Mouse (Mus musculus) limb, embryonic 10.5 days (tissue): ENCODE data around the gene Igf1r. TPM values are rescaled to one million over a fixed set of nuclear protein-coding genes. Genes with fewer than 3 reads are reported as not detected.

Source experiments
- DNase-seq: peaks from one replicate; pipeline ENCODE4 v3.0.0-alpha.2; 2017; ENCODE audit warnings: low spot score
- H3K27ac ChIP-seq: fragments of 300-500 bp; sonication (generic); 2 replicates; pipeline ENCODE4 v1.5.1; 2016; ENCODE audit warnings: mild to moderate bottlenecking
- H3K27me3 ChIP-seq: fragments of 300-500 bp; sonication (generic); 2 replicates; pipeline ENCODE4 v1.6.1; 2016; ENCODE audit warnings: low read depth, mild to moderate bottlenecking; ENCODE audit not compliant: poor library complexity, severe bottlenecking
- H3K36me3 ChIP-seq: fragments of 300-500 bp; sonication (generic); 2 replicates; pipeline ENCODE4 v1.6.1; 2016; ENCODE audit warnings: mild to moderate bottlenecking, moderate library complexity
- H3K4me1 ChIP-seq: fragments of 300-500 bp; sonication (generic); 2 replicates; pipeline ENCODE4 v1.6.1; 2016
- H3K4me3 ChIP-seq: fragments of 300-500 bp; sonication (generic); 2 replicates; pipeline ENCODE4 v1.5.1; 2016; ENCODE audit warnings: mild to moderate bottlenecking, moderate library complexity
- H3K9me3 ChIP-seq: fragments of 300-500 bp; sonication (generic); replicated peaks from 2 replicates; pipeline ENCODE4 v1.6.1; 2016; ENCODE audit warnings: mild to moderate bottlenecking
- WGBS: fragments of 180-500 bp; shearing (Covaris S2); methylation state at CpG from one replicate; pipeline ENCODE4 v1.1.7; 2016; 5-methylcytosine and 5-hydroxymethylcytosine counted together
- polyA plus RNA-seq: library from polyadenylated mRNA; unstranded; fragments of >200 nt; fragmentation: Nextera tagmentation; extraction: Ambion mirVana; gene quantifications from 2 replicates; pipeline ENCODE4 v1.2.1, GENCODE M21; 2016

Gene Igf1r
- polyA plus RNA-seq, 1 experiment from 2014 or later = 27.9 TPM

DNA sequence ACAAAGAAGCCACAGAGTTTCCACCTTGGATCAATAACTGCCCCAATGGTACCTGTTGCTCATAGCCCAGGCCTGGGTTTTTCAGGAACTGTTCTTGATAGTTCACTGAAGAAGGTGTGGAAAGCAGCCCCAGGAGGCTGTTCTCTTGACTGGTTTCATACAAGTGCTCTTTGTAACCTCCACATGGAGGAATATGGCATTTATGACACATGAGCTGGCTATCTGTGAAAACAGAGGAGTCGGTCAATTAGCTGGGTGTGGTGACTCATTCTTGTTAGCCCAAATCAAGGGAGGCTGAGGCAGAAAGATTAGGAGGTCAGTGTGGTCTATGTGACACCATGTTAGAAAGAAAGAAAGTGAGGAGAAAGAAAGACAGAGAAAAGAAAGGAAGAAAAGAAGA lies 5.7 kb upstream of the Igf1r start:
- Histone ChIP-seq H3K9me3 (no peaks in the 10 kb centered on the region), H3K4me1 (0 out of 2 replicates have a peak, but pooled peaks cover 6% of the 10 kb centered on the region), H3K27ac (no peak overlapping the region), H3K36me3 (no peaks in the 10 kb centered on the region), H3K27me3 (peaks cover 7% of the 10 kb centered on the region; the same call in 1 of the 2 replicates), H3K4me3 (no peak overlapping the region)
- WGBS = 75% methylated on average over 1 of the region's 1 CpGs
- DNase-seq = no peak

DNA sequence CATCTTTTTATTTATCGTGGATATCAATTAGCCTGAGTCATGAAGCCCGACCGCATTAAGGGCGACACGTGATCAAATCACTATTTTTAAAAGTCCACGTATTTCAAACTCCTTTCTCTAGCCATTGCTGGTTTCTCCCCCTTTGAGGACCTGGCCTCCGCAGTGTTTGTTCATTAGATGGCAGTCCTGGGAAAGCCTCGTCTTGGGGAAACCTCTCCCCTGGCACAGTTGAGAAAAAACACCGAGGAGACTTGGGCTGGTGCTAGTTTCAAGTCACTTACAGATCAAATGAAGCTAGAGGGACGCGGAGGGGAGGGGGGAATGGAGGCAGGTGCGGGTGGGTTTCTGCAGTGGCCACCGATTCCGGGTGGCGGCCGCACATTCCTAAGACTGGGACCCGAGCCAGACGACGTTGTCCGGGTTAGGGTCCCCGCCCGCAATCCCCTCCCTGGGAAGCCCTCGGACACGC lies 2.2 kb upstream of the Igf1r start:
- Histone ChIP-seq H3K27ac (peak overlapping the region; percentile 100), H3K9me3 (no peaks in the 10 kb centered on the region), H3K4me1 (peaks cover 19% of the 10 kb centered on the region), H3K27me3 (peaks cover 7% of the 10 kb centered on the region; the same call in 1 of the 2 replicates), H3K36me3 (no peaks in the 10 kb centered on the region), H3K4me3 (peak overlapping the region; percentile 78)
- WGBS = under 1% methylated on average over 24 of the region's 24 CpGs
- DNase-seq = no peak

DNA sequence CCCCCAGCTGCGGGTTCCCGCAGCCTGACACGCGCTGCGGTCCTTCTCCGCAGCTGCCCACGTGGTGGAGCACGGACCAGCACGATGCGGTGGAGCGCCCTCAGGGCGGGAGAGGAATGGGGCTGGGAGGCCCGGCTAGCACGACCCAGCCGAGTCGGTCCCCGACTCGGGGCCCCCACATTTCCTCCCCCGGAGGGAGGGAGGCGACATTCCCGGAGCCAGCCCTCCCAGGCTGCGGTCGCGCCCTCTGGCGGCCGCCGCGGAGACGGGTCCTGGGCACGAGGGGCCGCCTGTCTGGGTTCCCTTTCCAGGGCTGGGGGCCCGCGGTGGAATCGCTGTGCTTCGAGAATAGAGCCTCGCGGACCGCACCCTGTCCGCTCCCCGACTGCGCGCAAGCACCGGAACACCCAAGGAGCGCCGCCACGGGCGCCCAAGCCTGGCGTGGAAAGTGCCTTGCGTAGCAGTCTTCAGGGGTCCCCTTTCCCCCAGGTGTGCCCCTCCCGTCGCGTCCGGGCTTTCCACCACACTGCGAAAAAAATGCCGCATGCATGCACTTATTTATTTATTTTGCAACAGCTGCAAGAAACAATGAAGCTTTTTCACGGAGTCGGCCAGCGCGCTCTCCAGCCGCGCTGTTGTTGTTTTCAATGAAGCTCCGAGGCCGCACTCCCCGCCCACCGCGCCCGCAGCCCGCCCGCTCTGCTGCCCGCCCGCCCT lies 1.7 kb upstream of the Igf1r start:
- H3K9me3 ChIP-seq = no peaks in the 10 kb centered on the region
- H3K27ac ChIP-seq = peak overlapping the region; percentile 100
- H3K4me1 ChIP-seq = peaks cover 25% of the 10 kb centered on the region
- H3K27me3 ChIP-seq = peaks cover 7% of the 10 kb centered on the region; the same call in 1 of the 2 replicates
- H3K36me3 ChIP-seq = no peaks in the 10 kb centered on the region
- H3K4me3 ChIP-seq = peak overlapping the region; percentile 78
- WGBS = under 1% methylated on average over 62 of the region's 71 CpGs
- peak; percentile 96 for DNase-seq

DNA sequence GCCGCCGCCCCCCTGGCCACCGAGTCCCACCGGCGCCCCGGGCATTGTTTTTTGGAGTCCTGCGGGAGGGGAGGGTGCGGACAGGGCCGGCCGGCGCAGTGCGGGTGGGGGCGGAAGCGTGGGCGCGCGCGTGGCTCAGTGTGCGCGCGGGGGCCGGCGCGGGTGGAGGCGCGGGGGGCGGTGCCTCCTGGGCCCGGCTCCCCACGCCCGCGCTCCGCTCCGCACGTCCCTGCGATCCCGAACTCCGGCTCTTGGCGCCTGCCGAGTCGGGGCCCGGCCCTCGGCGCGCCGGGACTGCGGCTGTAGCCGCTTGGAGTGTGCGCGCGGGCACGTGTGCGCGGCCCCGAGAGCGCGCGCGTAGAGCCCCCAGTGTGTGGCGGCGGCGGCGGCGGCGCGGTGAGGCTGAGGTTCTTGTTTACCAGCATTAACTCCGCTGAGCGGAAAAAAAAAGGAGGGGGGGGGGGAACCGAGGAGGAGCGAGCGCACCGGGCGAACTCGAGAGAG lies 1.0 kb upstream of the Igf1r start:
- peaks cover 31% of the 10 kb centered on the region for H3K4me1 ChIP-seq
- no peaks in the 10 kb centered on the region for H3K36me3 ChIP-seq
- under 1% methylated on average over 52 of the region's 73 CpGs for WGBS

DNA sequence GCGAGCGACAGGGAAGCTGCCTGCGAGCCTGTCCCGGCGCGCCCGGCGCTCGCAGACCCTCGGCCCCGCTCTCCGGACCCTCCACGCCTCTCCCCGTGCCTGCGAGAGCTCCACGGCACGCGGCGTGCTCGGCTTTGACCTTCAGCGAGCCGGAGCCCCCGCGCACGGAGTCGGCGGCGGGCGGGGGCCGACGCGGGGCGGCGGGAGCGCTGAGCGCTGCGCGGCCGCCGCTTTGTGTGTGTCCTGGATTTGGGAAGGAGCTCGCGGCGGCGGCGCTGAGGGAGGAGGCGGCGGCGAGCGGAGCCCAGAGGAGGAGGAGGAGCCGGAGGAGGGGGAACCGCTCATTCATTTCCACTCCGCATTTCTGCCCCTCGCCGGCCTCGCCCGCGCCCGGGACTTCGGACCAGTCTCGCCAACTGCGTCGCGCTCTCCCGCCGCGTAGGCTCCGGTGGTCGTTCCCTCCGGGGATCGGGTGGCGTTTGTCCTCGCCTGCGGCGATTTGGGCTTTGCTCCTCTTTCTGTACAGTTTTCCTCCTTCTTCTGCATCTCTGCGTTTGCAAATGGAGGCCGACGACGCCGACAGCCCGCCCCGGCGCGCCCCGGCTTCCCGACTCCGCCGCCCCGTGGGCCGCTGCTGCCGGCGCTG lies 468 bp upstream of the Igf1r start:
- WGBS = under 1% methylated on average over 86 of the region's 91 CpGs
- Histone ChIP-seq H3K9me3 (no peaks in the 10 kb centered on the region), H3K27ac (peak overlapping the region; percentile 100), H3K36me3 (no peaks in the 10 kb centered on the region), H3K27me3 (no peaks in the 10 kb centered on the region), H3K4me3 (peak overlapping the region; percentile 78), H3K4me1 (peaks cover 36% of the 10 kb centered on the region)
- peak; percentile 87 for DNase-seq

More for the DNA sequence above, 1.0 kb upstream of the Igf1r start:
- no peaks in the 10 kb centered on the region for H3K9me3 ChIP-seq
- peak; percentile 96 for DNase-seq
- H3K27me3 ChIP-seq = peaks cover 4% of the 10 kb centered on the region; the same call in 1 of the 2 replicates
- peak overlapping the region; percentile 100 for H3K27ac ChIP-seq
- H3K4me3 ChIP-seq = peak overlapping the region; percentile 78

DNA sequence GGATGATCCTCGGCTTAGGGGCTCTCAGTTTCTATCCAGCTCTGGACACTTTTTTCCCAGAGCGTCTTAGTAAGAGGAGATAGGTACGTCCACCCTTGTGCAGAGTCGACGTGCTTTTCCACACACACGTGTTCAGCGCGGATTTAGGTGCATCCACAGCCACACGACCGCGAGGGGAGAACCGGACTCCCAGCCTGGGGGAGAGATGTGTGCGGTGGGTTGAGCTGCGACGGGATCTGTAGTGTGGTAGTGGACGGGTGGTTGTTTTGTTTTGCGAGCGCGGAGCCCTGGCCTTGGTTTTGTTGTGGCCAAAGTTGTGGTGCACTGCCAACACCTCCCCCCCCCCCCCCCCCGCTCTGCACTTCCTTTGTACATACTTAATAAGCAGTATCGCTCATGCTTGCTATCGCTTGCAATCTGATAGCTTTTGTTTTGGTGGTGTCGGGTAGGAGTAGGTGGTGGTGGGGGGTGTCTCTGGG lies 1.2 kb downstream of the Igf1r start:
- Histone ChIP-seq H3K9me3 (no peaks in the 10 kb centered on the region), H3K27me3 (no peaks in the 10 kb centered on the region), H3K36me3 (no peaks in the 10 kb centered on the region), H3K4me1 (peaks cover 51% of the 10 kb centered on the region), H3K4me3 (peak overlapping the region; percentile 78), H3K27ac (peak overlapping the region; percentile 100)
- peak; percentile 58 for DNase-seq
- under 1% methylated on average over 22 of the region's 23 CpGs for WGBS

DNA sequence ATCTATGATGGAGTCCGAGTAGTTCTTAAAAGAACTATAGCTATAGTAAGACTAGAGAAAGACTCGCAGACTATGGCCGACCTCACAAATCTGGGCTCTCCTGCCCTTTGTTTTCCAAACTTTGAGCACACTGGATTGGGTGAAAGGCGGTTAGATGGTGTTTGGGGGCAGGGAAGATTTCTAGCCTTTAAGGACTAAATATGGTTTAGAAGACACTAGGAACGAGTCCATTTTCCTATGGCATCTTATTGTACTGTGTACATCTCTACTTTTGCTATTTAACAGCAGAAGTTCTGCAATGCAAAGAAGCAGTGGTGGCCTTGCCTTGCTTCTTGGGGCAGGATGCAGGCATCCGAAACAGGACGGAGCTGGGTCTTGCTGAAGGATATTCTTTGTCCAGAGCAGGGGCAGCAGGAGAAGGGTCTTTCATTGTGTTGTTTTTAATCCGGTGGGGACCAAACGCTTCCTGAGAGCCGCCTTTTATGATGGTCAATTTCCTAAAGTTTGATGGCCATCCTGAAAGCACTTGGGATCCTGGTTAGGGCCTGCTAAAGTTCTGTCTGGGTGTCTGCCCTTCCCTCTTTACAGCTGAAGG lies 2.1 kb downstream of the Igf1r start:
- H3K4me1 ChIP-seq = peaks cover 59% of the 10 kb centered on the region
- no peaks in the 10 kb centered on the region for H3K9me3 ChIP-seq
- H3K4me3 ChIP-seq = peak overlapping the region; percentile 78
- no peak for DNase-seq
- no peaks in the 10 kb centered on the region for H3K27me3 ChIP-seq
- H3K36me3 ChIP-seq = no peaks in the 10 kb centered on the region
- 8% methylated on average over 10 of the region's 10 CpGs for WGBS
- peak overlapping the region; percentile 100 for H3K27ac ChIP-seq

DNA sequence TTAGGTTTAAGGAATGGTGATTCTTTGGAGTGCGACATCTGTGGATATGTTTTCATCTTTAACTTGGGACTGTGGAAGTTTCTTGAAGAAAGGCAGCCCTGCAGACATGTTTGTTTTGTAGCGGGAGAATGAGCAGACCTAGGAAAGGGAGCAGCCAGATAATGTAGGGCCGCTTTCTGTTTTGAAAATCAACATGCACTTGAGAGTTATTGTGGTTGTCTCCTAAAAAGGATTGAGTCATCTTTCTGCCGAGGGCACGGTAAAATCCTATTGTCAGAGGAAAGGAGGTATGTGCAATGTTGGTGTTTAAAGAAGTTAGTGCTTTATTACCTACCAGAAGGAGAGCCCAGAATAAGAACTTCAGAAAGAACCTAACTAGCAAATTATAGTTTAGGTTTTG lies 2.6 kb downstream of the Igf1r start:
- H3K27me3 ChIP-seq = no peaks in the 10 kb centered on the region
- 35% methylated on average over 5 of the region's 5 CpGs for WGBS
- no peak for DNase-seq

DNA sequence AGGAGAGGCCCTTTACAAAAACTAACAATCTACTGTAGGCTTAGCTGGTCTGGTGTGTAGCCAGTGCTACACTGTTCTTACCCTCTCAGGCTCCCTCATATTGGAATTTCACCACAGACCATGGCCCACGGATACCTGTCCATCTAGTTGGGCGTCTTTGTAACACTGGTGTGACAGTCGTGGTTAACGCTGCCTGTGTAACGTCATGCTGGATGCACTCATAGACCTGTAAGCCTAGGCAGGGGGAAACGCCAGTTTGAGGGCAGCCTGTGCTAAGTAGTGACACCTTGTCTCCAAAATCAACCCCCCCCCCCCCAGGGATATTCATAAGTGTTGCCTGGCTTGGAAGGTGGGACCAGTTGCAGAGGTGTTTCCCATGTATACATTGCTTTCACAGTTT lies 4.7 kb downstream of the Igf1r start:
- H3K27ac ChIP-seq = no peak overlapping the region
- no peaks in the 10 kb centered on the region for H3K9me3 ChIP-seq
- 0 out of 2 replicates have a peak, but pooled peaks cover 4% of the 10 kb centered on the region for H3K36me3 ChIP-seq
- no peak overlapping the region for H3K4me3 ChIP-seq
- H3K27me3 ChIP-seq = no peaks in the 10 kb centered on the region
- DNase-seq = no peak
- peaks cover 80% of the 10 kb centered on the region for H3K4me1 ChIP-seq
- WGBS = 71% methylated on average over 6 of the region's 6 CpGs

More for the DNA sequence above, 2.6 kb downstream of the Igf1r start:
- Histone ChIP-seq H3K36me3 (0 out of 2 replicates have a peak, but pooled peaks cover under 1% of the 10 kb centered on the region), H3K9me3 (no peaks in the 10 kb centered on the region), H3K4me3 (peak overlapping the region; percentile 78), H3K27ac (peak overlapping the region; percentile 100), H3K4me1 (peaks cover 63% of the 10 kb centered on the region)

DNA sequence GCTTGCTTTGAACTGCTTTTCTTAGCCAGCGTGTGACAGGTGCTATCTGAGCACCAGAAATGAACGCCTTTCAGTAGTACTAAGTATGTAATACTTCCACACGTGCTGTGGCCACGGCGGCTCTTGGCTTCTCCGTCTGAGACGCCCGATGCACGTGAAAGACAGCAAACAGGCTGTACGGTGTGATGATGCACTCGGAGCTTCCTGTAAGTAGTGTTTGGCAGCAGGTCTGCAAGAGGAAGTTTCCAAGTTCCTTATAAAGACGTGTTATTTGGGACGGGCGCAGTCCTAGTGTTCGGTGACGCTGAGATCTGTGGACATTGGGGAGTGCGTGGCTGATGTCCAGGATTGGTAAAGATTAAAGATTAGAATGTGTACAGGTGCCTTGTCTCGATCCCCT lies 5.4 kb downstream of the Igf1r start:
- peaks cover 87% of the 10 kb centered on the region for H3K4me1 ChIP-seq
- H3K27ac ChIP-seq = no peak overlapping the region
- no peaks in the 10 kb centered on the region for H3K9me3 ChIP-seq
- 85% methylated on average over 18 of the region's 18 CpGs for WGBS
- no peaks in the 10 kb centered on the region for H3K27me3 ChIP-seq
- H3K4me3 ChIP-seq = no peak overlapping the region
- DNase-seq = no peak
- H3K36me3 ChIP-seq = 0 out of 2 replicates have a peak, but pooled peaks cover 4% of the 10 kb centered on the region

DNA sequence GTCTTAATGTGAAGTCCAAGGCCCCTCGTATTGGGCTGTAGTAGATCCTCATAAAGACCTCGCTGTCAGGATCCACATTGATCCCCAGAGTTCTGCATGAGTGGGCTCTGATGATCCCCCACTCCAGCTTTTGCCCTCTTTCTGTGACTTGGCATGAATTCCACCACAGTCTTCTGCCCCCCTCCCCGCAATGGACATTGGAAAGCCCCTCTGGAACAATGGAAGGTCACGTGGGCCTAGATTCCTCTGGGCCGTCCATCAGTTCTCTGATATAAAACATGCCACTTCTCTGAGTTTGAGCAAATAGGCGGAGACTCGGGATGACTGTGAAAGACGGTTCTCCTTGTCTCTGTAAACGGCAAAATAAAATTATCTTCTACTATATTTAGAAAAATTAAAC lies 8.1 kb downstream of the Igf1r start:
- H3K4me1 ChIP-seq = peaks cover 88% of the 10 kb centered on the region
- WGBS = 69% methylated on average over 9 of the region's 9 CpGs
- H3K4me3 ChIP-seq = no peak overlapping the region
- H3K27me3 ChIP-seq = no peaks in the 10 kb centered on the region
- no peak overlapping the region for H3K27ac ChIP-seq
- no peaks in the 10 kb centered on the region for H3K9me3 ChIP-seq
- H3K36me3 ChIP-seq = 0 out of 2 replicates have a peak, but pooled peaks cover 4% of the 10 kb centered on the region
- DNase-seq = no peak

DNA sequence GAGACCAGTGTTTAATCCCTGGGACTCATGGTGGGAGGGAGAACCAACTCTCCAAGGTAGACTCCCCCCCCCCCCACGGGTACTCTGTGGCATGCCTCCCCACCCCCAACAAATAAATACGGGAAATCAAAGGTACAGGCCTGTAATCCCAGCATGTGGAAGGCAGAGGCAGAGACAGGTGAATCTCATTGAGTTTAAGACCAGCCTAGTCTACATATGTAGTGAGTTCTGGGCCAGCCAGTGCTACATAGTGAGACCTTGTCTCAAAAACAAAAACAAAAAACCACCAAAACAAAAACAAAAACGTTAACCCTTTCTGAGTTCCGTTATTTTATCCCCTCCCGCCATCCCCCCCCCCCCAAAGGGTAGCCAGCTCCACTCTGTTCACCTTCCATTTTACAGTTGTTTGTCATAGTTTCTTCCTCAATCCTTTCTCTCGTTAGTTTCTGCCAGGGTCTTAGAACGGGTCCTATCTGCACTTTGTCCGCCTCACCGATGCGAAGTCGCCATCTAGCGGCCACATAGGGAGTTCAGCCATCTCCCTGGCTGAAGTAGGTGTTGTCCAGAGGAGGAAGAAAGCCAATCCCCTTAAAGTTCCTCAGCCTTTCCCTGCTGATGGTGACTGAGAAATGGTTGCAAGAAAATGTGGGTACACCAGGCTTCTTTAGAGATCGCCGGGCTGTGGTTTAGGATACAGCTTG lies 9.1 kb downstream of the Igf1r start:
- 14% methylated on average over 14 of the region's 14 CpGs for WGBS
- Histone ChIP-seq H3K27me3 (no peaks in the 10 kb centered on the region), H3K4me1 (peaks cover 84% of the 10 kb centered on the region), H3K27ac (no peak overlapping the region), H3K9me3 (no peaks in the 10 kb centered on the region), H3K36me3 (peaks cover 10% of the 10 kb centered on the region; the same call in 1 of the 2 replicates), H3K4me3 (no peak overlapping the region)
- DNase-seq = peak; percentile 88
